Mouse (Mus musculus) cerebellum, adult (tissue): ENCODE measurements around the gene Gng7.
"Not testable (repeated sequence)": the region's sequence is repeated elsewhere in the genome, so short reads cannot be mapped to it uniquely, and the experiment has no call there.

Experiments
- ATAC-seq: cut with Nextera tagmentation; 2 replicates; pipeline ENCODE4 v1.9.2; 2017; ENCODE audit warnings: mild to moderate bottlenecking, moderate library complexity, mixed read lengths; ENCODE audit not compliant: insufficient number of reproducible peaks, low FRiP score, low TSS enrichment

The Gng7 gene

DNA sequence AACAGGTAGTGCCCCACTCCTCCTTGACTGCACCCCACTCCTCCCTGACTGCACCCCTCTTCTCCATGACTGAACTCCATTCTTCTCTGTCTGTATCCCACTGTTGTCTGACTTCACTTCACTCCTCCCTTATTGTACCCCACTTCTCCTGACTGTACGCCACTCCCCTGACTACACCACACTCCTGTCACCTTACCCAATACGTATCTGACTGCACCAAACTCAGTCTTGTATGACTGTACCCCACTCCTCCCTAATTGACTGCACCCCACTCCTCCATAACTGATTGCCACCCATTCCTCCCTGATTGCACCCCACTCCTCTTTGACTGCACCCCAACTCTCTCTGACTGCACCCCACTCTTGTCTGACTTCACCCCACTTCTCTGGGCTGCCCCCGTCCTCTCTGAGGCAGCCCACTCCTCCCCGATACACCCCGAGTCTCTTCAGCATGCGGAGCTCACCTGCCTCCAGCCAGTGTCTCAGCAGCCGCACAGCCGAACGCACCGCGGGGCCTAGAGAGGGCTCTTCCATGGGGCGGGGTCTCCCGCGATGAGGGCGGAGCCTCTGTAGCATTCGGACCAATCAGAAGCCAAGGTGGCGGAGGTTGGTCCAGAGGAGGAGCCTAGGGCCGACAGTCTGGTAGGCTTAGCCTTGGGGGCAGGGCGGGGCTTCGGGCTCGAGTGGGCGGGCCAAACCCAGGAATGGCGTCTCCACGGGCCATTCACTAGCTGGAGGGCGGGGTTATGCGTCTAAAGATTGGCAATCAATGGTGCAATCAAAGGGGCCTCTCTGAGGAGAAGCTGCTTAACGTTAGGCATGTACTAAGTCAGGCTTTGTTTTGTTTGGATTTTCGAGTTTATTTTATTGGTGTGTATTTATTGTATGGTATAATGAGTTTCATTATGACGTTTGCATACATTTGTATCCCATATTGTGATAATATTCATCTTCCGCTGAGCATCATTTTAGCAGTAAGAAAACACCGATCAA is at the start of gene Gng7:
Gng7 (minus strand) TSS at position 553 of the 992 bp plus-strand sequence.
- ATAC-seq: peak; percentile 89

DNA sequence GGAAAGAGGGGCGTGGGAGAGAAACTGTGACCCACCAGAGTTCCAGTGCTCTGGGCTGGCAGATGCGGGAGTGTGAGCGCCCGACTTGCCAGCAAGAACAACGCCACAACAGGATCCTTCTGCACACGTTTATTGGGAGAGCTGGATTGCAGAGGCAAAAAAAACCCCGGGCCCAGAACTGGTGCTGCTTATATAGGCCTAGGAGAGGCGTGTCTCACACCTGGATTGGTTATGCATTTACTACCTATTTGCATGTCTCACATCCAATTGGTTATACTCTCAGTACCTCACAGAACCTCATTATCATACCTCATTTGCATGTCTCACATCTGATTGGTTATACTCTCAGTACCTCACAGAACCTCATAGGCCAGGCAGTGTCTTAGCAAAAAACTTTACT is 49.8 kb upstream of the Gng7 start:
- ATAC-seq: not testable (repeated sequence)

DNA sequence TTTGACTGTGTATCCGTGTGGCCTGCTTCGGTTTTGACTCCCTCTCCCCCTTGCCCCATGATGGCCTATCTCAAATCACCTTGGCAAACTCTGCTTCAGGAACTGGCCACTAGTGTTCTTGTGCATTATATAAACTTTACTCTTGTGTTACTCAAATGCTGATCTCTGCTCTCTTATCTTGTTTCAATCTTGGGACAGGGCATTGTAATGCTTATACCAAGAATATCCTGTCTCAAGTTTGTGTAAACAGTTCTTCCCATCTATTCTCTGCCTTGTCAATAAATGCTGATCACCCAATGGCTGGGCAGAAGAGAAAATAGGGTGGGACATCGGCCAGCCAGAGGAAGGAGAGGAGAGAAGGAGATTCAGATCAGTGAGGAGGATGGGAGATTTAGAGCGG is 48.0 kb upstream of the Gng7 start:
- no peak for ATAC-seq

DNA sequence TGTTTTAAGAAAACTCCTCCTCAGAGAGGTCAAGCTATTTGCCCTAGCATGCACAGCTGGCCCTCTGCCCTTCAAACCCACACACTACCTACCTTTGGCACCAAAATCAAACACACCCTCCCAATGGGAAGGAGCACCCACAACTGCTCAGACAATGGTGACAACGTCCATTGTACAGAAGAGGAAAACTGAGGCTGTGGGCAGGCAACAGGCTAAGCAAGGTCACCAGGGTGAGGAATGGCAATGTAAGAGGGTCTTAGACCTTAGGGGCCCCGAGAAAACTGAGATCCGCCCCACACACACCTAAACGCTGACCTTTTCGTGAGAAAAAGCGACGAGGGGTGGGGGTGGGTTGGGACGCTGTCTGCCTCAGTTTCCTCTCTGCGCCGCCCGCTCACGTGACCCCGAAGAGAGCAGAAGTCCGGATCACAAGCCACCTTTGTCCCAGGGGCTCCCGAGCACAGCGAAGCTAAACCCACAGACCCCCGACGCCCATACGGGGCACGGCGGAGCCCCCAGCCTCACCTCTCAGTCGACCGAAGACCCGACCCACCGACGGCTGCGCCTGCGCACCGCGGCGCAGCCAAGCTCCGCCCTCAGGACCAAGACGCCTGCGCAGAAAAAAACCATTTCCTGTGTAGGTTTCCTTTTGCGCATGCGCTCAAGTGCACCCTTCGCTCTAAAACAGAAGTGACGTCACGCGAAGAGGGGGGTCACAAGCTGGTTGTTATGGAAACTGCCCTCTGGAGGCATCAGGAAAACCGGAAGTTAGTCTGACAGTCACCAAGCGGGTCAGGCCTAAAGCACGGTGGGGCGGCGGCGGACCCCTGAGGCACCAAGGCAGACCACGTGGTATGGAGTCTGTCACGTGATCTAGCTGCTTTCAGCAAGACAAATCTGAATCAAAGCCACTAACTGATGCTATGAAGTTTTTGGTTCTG is 45.1 kb upstream of the Gng7 start, which contains the start of gene Sgta:
Sgta (minus strand) TSS at position 579 of the 941 bp plus-strand sequence.
- peak; percentile 92 for ATAC-seq

DNA sequence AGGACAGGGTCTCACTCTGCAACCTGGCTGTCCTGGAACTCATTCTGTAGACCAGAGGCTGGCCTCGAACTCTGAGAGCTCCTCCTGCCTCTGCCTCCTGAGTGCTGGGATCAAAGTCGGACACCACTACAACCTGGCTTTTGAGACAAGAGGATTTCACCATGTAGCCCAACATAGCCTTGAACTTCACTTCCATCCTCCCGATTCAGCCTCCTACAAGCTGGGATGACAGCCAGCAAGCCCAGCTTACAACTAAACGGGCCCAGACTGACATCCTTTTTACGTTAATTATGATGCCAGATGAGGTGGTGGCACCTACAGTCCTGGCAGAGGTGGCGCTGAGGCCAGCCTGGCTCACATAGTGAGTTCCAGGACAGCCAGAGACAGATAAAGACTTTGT is 44.2 kb upstream of the Gng7 start:
- ATAC-seq: no peak

DNA sequence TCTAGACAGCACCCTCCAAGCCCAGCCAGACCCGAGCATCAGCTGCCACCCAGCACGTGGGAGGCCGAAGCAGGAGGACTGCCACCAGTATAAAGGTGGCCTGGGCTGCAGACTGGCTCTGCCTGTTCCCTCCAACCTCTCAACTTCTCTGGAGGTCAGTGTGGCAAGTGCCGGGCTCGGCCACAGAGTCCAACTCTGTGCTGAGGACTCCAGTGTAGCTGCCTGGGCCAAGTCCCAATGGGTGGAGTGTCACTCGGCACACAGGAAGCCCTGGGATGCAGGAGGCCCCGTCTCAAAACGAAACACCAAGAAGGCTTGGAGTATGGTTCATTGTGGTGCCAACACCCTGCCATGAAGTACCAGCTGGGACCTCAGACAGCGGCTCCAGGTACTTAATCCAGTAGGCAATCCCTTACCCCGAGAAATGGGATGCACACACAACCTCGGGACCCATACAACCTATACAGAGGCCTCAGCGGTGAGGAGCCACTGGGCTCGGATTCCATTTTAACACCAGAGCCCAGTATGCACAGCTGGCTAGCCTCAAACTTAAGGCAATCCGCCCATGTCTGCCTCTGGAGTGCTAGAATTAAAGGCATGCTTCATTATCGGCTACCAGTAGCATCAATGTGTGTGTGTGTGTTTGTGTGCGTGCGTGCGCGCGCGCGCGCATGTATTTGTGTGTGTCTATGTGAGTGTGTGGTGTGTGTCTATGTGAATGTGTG is 42.8 kb upstream of the Gng7 start:
- ATAC-seq: no peak

DNA sequence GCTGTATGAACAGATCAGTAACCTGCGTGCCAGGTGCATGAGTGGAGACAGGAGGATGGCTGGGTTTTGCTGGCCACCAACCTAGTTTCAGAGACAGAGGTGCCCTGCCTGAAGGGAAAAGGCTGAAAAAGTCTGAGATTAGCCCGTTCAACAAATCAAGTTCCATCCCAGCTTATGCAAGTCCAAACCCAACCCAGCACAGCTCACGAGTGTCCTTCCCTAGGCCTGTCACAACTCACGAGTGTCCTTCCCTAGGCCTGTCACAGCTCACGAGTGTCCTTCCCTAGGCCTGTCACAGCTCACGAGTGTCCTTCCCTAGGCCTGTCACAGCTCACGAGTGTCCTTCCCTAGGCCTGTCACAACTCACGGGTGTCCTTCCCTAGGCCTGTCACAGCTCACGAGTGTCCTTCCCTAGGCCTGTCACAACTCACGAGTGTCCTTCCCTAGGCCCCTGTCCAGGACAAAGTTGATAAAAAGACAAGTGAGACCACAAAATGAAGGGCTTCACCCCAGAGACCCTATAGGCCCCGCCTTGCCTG is 41.1 kb upstream of the Gng7 start:
- not testable (repeated sequence) for ATAC-seq

DNA sequence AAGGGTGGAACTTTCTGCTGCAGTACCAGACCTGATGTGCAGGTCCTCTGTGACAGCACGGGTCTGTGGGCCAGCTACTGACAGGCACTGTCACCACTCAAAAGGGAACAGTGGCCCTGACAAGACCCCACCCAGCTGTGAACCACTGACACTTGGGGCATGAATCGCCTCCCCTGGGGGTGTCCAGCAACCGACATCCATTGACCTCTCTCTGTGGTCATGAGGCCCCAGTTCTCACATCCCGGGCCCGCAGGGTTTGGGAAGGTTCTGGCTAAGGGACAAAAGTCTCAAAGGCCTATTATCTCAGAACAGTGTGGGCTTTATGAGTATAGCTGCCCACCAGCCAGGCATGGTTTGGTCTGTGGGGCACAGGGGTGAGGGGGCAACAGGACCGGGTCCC is 40.4 kb upstream of the Gng7 start:
- no peak for ATAC-seq

DNA sequence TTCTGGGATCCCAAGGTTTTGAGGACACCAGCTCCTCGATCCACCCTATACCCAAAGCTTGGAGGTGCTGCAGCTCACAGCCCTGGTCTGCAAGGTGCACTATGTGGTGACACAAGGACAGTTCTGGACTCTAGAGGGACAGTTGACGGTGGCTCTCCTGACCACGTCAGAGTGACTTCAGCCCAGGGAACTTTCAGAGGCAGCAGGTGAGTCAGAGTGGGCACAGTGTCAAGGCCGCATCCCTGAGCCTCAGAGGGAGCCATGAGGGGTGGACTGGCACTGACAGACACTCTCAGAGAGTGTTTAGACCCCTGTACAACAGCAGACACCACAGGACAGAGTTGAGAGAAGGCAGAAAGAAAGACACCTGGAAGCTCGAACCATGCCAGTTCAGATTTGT is 37.8 kb upstream of the Gng7 start:
- no peak for ATAC-seq

DNA sequence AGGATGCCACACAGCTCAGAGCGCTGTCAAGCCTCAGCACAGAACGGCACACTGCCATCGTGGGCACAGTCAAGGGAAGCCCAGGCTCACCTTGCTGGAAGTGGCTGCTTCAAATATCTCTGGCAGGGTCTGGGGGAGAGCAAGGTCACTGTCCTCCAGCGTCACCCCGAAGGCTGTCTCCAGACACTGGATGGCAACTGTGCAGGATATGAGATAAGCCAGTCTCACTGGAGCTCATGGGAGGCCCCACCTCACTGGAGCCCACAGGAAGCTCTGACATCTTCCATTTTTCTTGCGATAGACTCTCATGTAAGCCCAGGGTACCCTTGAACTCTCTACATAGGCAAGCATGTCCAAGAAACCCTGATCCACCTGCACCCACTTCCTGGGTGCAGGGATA is 36.4 kb upstream of the Gng7 start:
- ATAC-seq: no peak

DNA sequence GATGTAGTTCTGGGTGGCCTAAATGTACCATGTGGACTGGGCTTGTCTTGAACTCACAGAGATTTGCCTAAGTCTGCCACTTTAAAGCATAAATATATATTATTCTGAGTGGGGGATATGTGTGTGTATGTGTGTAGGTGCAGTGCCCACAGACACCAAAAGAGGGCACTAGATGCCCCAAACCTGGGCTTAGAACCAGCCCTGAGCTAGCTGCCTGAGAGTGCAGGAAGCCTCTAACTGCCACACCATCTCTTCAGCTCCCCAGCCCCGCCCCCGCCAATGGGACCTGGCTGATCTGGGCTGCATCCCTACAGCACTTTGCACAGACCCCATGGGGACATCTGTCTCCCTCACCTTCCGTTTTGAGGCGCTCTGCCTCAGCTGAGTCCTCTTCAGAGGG is 35.9 kb upstream of the Gng7 start:
- no peak for ATAC-seq

DNA sequence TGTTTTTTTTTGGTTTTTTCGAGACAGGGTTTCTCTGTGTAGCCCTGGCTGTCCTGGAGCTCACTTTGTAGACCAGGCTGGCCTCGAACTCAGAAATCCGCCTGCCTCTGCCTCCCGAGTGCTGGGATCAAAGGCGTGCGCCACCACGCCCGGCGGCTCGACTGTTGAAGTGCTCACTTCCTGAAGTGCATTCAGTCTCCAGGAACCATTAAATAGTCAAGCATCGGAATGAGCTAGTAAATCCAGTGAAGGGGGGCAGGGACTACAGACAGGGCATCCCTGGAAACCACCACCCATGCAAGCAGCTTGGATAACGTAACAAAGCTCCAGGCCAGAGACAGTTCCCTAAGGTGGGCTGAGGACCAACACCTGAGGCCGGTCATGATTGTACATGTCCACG is 30.5 kb upstream of the Gng7 start:
- ATAC-seq: not testable (repeated sequence)

DNA sequence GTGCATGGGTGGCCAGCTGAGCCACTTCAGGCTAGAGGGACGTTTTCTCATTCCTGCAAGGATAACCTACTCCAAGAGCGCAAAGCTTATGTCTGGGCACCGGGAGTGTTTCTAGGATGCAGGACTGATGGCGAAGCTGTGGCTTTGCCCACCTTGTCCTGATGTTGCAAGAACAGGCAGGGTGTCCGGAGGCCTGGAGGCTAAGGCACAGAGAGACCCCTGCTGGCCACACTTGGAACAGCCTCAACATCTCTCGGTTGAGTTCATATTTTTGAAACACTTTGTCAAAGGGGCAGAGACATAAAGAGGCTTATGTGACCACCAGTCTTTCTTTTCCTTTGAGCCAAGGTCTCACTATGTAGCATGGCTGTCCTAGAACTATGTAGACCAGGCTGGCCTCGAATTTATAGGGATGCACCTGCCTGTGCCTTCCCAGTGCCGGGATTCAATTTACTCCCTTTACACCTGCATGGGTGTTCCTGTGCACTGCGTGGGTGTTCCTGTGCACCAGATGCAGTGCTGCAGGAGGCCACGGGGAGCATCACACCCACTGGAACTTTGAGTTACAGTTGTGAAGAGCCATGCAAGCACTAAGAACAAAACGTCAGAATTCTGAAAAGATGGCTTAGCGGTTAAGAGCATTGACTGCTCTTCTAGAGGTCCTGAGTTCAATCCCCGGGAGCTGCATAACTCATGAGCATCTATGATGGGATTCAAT is 26.9 kb upstream of the Gng7 start:
- no peak for ATAC-seq

DNA sequence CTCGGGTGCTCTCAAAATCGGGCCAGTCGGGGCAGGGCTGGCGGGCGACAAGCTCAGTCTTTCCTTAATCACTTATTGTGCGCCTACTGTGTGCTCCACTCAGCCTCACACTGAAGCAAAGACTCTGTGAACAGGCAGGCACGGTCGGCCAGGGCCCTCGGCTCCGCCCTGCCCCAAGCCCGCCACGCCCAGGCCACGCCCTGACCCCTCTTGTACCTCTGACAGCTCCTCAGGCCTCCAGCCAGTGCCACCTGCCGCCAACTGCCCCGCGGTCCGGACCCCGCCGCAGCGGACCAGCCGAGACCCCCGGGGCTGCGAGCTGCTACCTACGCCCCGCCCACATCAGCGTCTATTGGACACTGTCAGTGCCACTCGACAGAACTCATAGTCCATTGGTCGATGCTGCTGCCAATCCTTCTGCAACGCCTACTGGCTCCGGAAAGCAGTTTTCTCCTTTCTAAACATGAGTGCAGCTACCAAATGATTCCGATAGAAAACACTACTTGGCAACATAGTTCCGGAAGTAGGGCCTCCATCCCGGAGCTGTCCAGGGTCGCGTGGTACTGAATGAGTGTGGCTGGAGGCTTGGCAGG is 22.3 kb upstream of the Gng7 start, which contains the start of gene Slc39a3:
Slc39a3 (minus strand) TSS at position 439 of the 593 bp plus-strand sequence.
- ATAC-seq: peak; percentile 98

DNA sequence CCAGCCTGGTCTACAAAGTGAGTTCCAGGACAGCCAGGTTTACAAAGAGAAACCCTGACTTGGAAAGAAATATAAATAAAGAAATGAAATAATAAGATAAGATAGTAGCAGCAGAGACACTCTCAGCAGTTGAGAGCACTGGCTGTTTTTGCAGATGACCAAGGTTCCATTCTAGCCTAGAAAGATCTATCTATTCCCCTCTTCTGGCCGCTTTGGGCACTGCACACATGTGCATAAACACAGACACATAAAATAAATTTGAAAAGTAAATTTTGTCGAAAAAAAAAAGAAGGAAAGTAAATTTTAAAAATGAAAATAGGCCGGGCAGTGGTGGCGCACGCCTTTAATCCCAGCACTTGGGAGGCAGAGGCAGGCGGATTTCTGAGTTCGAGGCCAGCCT is 21.5 kb upstream of the Gng7 start:
- ATAC-seq: no peak

DNA sequence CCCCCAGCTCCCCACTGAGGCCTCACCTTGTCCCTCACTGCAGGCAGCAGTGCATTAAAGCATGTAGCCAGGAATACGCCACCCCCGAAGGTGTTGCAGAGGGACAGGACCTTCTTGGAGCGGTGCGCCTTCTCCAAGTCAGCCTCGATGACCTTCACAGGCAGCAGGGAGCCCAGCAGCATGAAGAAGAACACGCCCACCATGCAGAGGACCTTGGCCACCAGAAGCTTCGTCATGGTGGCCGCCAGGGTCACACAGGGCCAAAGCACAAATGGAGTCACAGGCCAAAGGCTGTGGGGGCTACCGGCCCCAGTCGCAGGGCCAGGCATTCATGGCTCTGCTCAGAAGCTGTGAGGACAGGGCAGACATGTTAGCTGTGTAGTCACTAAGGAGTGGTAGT is 18.8 kb upstream of the Gng7 start:
- no peak for ATAC-seq

DNA sequence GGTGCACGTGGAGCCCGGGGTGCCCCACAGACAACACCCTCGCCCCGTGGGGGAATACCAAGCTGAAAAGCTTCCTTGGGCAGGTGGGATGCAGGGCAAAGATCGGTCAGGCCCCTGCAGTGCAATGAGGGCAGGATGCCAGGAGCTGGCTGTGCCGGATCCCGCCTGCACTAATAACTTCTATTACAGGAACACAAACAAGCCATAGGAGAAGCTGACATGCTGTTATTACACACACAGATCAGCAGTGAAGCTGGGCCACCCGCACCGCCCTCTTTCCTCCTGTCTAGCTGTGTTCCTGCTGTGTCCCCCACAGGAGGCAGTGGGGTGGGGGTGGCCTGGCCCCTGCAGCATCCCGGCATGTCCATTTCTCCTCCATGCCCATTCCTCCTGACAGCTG is 14.3 kb upstream of the Gng7 start:
- ATAC-seq: no peak

DNA sequence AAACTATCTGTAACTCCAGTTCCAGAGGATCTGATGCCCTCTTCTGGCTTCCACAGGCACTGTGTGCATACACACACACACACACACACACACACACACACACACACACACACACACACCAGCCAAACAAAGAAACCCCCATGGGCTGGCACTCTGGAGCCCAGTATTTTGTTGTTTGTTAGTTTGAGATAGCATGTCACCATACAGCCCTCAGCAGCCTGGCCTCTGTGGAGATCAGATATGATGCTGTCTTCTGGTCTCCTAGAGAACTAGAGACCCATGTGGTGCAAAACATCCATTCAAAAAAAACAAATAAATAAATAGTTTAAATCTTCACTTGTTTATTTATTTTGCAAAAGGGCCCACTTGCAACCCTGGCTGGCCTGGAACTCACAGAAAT is 13.5 kb upstream of the Gng7 start:
- no peak for ATAC-seq

DNA sequence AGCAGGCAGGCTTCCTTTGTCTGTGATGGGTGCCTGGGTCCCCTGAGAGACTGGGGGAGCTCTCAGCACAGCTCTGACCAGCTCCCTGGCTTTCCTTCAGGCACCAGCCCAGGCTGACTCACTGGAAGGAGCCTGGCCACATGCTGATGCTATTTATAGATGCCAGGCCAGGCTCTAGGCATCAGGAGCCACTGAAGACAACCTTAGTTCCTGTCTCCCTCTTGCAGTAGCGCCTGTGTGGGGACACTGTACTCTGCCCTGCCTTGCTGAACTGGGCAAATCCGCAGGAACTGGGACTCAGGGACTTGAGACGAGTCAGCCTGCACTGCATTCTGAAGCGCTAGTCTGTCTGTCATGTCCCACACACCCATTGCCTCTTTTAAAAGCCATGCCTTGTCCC is 12.6 kb upstream of the Gng7 start:
- peak; percentile 73 for ATAC-seq
